Mouse (Mus musculus) MEL (cell line): ENCODE data around the gene Usp17la.
"Not testable (repeated sequence)": the region's sequence is repeated elsewhere in the genome, so short reads cannot be mapped to it uniquely, and the experiment has no call there.

ENCODE experiments used
- BHLHE40 ChIP-seq: IDR thresholded peaks from 2 replicates; pipeline ENCODE4 v1.6.1; 2012; ENCODE audit warnings: low read depth, mild to moderate bottlenecking, inconsistent platforms, low read length, improper control_type of control experiment, borderline replicate concordance
- CTCF ChIP-seq, 3 experiments: IDR thresholded peaks in 2 of 3; conservative IDR thresholded peaks in 1 of 3; 2 replicates each; pipeline ENCODE4 v1.5.1; 2011 to 2012; ENCODE audit warnings: low read length in 3 of 3, low read depth in 2 of 3, mild to moderate bottlenecking in 2 of 3, improper control_type of control experiment in 1 of 3, inconsistent platforms in 1 of 3, mixed read lengths in 1 of 3, moderate library complexity in 1 of 3; ENCODE audit not compliant: control insufficient read depth in 1 of 3, insufficient read depth in 1 of 3, poor library complexity in 1 of 3, severe bottlenecking in 1 of 3
- E2F4 ChIP-seq: IDR thresholded peaks from 2 replicates; pipeline ENCODE4 v1.6.1; 2011; ENCODE audit warnings: low read depth, low read length, improper control_type of control experiment, borderline replicate concordance
- EP300 ChIP-seq, 2 experiments: IDR thresholded peaks; 2 replicates each; pipeline ENCODE4 v1.6.1; 2011; ENCODE audit warnings: improper control_type of control experiment in 2 of 2, low read length in 2 of 2, low read depth in 1 of 2, mild to moderate bottlenecking in 1 of 2
- GATA1 ChIP-seq: IDR thresholded peaks from 2 replicates; pipeline ENCODE4 v1.6.1; 2011; ENCODE audit warnings: low read depth, low read length, improper control_type of control experiment
- KAT2A ChIP-seq: conservative IDR thresholded peaks from 2 replicates; pipeline ENCODE4 v1.6.1; 2012; ENCODE audit warnings: low read depth, low read length, improper control_type of control experiment, inconsistent platforms
- POLR2A ChIP-seq, 2 experiments: IDR thresholded peaks; 2 replicates each; pipeline ENCODE4 v1.6.1; 2011 to 2012; ENCODE audit warnings: low read length in 2 of 2, mild to moderate bottlenecking in 2 of 2, control low read depth in 1 of 2, improper control_type of control experiment in 1 of 2, low read depth in 1 of 2, moderate library complexity in 1 of 2; ENCODE audit not compliant: control insufficient read depth in 1 of 2, insufficient read depth in 1 of 2, poor library complexity in 1 of 2
- POLR2AphosphoS2 ChIP-seq: IDR thresholded peaks from 2 replicates; pipeline ENCODE4 v1.6.1; 2011; ENCODE audit warnings: low read length, improper control_type of control experiment
- POLR2AphosphoS5 ChIP-seq: IDR thresholded peaks from 2 replicates; pipeline ENCODE4 v1.6.1; 2012; ENCODE audit warnings: low read depth, borderline replicate concordance, mild to moderate bottlenecking, inconsistent platforms, low read length, moderate library complexity, mixed read lengths
- RAD21 ChIP-seq: IDR thresholded peaks from 2 replicates; pipeline ENCODE4 v1.6.1; 2011; ENCODE audit warnings: mild to moderate bottlenecking, low read depth, low read length, improper control_type of control experiment
- ZC3H11A ChIP-seq: IDR thresholded peaks from 2 replicates; pipeline ENCODE4 v1.6.1; 2012; ENCODE audit warnings: low read depth, mild to moderate bottlenecking, inconsistent platforms, low read length, improper control_type of control experiment
- ZKSCAN1 ChIP-seq: IDR thresholded peaks from 2 replicates; pipeline ENCODE4 v1.6.1; 2012; ENCODE audit warnings: low read depth, mild to moderate bottlenecking, inconsistent platforms, low read length, improper control_type of control experiment, moderate library complexity
- ZMIZ1 ChIP-seq: IDR thresholded peaks from 2 replicates; pipeline ENCODE4 v1.6.1; 2012; ENCODE audit warnings: low read depth, mild to moderate bottlenecking, inconsistent platforms, low read length, improper control_type of control experiment, moderate library complexity
- ZNF384 ChIP-seq: IDR thresholded peaks from 2 replicates; pipeline ENCODE4 v1.6.1; 2012; ENCODE audit warnings: low read depth, mild to moderate bottlenecking, inconsistent platforms, low read length, improper control_type of control experiment

GRCm38 (mm10) chr7:104856709-104857108 is at the start of gene Usp17la:
- TF ChIP-seq POLR2AphosphoS5; ZNF384; CTCF (IDR thresholded peaks at IDR 0.05 in 2 of 3, conservative IDR thresholded peaks at IDR 0.05 in 1 of 3; ENCODE audit: control insufficient read depth in 1 of 3, insufficient read depth in 1 of 3, low read depth in 2 of 3, low read length in 3 of 3, poor library complexity in 1 of 3, severe bottlenecking in 1 of 3); EP300 (IDR thresholded peaks at IDR 0.05; ENCODE audit: low read depth in 1 of 2, low read length in 2 of 2); ZC3H11A; BHLHE40; E2F4; GATA1; KAT2A; ZKSCAN1; POLR2AphosphoS2; RAD21; POLR2A (IDR thresholded peaks at IDR 0.05; ENCODE audit: control insufficient read depth in 1 of 2, insufficient read depth in 1 of 2, low read depth in 1 of 2, low read length in 2 of 2, poor library complexity in 1 of 2); ZMIZ1: not testable (repeated sequence)
